Mouse (Mus musculus) left cerebral cortex, postnatal 25 days (tissue): ENCODE measurements around the gene H2al2a. TPM values are rescaled to one million over a fixed set of nuclear protein-coding genes. Genes with fewer than 3 reads are reported as not detected.

Source experiments
- DNase-seq, 2 experiments: peaks; one replicate each; pipeline ENCODE4 v3.0.0; 2022; ENCODE audit warnings: low spot score in 2 of 2, mixed read lengths in 1 of 2
- intact Hi-C: fragments of 180-260 bp; cut with DNase I; formaldehyde crosslinking; loops from one replicate; pipeline ENCODE4 v1.15.1; 2025
- total RNA-seq, 2 experiments: library from RNA; stranded (reverse); gene quantifications; 2 replicates each; pipeline ENCODE4 v1.2.3; 2021

The H2al2a gene
- total RNA-seq, 2 experiments from 2014 or later = not detected

GRCm38 (mm10) chr2:18029656-18030055, 32.9 kb upstream of the H2al2a start:
- intact Hi-C loops = loop anchor here (1.0 to 10.0 kb wide), 8 partner anchors 18 to 1245 kb away; partner anchors contain the start of genes Dnajc1 and Spag6
- no peak for DNase-seq

- DNase-seq = peak; percentile 84 to 85
- intact Hi-C loops = loop anchor here (1.0 to 10.0 kb wide), 8 partner anchors 19 to 1246 kb away; partner anchors contain the start of genes Dnajc1 and Spag6
Measured at GRCm38 (mm10) chr2:18028140-18029021, 31.6 kb upstream of the H2al2a start.

DNA sequence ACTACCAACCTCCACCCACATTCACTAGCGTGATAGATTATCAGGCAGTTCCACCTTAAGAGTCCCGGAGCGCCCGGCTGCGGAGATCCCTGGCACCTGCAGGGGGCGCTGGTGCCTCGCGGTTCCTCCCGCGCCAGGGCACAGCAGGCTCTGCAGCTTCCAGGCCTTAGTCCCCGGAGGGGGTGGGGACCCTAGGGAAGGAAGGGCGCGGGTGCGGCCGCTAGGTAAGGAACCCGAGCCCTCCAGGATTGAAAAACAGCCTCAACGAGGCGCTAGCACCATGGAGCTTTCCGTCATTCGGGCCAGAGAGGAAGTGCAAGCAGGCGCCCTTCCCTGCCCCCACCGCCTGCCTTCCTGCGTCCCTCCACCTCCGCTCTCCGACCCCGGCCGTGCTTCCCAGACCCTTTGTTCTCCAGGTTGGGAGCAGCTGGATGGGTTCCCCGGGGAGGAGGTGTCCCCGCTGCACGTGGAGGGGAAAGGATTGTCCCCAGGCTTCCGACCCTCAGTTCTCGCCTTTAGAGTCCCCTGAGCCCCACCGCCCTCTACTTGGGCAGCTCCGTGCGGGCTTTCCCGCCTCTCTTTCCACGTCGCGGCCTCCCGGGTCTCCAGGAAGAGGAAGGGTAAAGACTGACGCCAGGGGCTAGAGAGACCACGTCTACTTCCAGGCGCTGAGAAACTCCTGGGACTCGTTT, 30.8 kb upstream of the H2al2a start:
- intact Hi-C loops = loop anchor here (1.0 to 10.0 kb wide), 9 partner anchors 29 to 1247 kb away; partner anchors contain the start of genes Dnajc1 and Spag6
- DNase-seq = peak; percentile 93 to 96

GRCm38 (mm10) chr2:18026116-18026947, 29.6 kb upstream of the H2al2a start:
- DNase-seq = peak in 1 of 2 experiments; percentile 57
- intact Hi-C loops = loop anchor here (2.0 to 10.0 kb wide), 7 partner anchors 38 to 1248 kb away; partner anchors contain the start of genes Dnajc1 and Spag6

GRCm38 (mm10) chr2:18025781-18026115, 29.0 kb upstream of the H2al2a start:
- DNase-seq = no peak
- intact Hi-C loops = loop anchor here (2.0 to 10.0 kb wide), 8 partner anchors 39 to 1249 kb away; partner anchors contain the start of genes Bmi1, Dnajc1 and Spag6

DNA sequence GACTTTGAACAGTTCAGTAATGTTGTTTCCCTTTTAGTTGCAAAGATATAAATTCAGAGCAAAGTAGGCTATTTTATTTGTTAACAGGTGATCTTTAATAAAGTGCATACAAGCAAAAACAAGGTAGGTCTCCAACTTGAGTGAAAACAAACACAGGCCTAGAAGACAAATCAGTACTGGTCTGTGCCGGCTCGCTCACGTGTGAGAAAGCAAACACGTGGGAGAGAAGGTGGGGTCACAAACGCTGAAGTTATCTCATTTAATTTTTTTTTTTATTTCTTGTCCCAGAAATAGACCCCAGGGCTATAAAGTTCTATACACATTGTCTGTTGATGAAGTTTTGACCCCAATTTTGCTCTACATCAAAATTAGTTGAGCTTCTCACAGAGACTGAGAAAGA, 28.4 kb upstream of the H2al2a start:
- intact Hi-C loops = loop anchor here (2.0 to 10.0 kb wide), 7 partner anchors 317 to 1250 kb away; partner anchors contain the start of genes Bmi1, Dnajc1 and Spag6

GRCm38 (mm10) chr2:18022886-18023285, 26.1 kb upstream of the H2al2a start:
- intact Hi-C loops = loop anchor here (10.0 kb wide), 3 partner anchors 582 to 1252 kb away; no protein-coding TSS in a partner anchor
- no peak for DNase-seq

More for the DNA sequence above, 28.4 kb upstream of the H2al2a start:
- no peak for DNase-seq

DNA sequence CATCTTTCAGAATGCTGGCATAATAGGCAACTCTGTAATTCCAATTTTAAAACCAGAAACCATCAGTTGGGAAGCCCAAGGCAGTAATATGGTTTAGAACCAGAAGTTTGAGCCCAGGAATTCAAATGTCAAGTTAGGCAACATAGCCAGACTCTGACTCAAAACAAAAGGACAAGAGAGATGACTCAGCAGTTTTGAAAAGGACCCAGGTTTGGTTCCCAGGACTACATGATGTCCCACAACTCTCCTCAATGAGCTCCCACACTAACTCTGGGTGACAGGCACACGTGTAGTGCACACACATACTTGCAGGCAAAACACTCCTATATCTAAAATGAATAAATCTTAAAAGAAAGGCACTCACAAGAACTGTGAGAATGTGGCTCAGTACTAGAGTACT, 22.4 kb upstream of the H2al2a start:
- DNase-seq = no peak
- intact Hi-C loops = no loop called here

DNA sequence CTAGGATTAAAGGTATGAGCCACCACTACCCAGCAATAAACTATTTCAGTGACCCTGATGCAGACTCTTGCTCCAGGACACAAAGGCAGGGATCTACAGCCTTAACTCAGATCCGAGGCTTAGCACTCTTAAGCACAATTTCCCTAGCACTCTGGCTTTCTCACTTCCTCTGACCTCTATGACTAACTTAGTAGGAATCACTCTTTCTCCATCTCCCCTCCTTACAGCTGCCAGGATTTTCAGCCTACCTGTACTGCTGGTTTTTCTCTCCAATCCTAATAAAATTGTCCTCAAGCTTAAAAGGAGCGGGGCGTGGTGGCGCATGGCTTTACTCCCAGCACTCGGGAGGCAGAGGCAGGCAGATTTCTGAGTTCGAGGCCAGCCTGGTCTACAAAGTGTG, 20.6 kb upstream of the H2al2a start:
- intact Hi-C loops = no loop called here
- DNase-seq = no peak

GRCm38 (mm10) chr2:18016639-18017038, 19.9 kb upstream of the H2al2a start:
- intact Hi-C loops = no loop called here

GRCm38 (mm10) chr2:18015581-18015980, 18.8 kb upstream of the H2al2a start:
- intact Hi-C loops = no loop called here
- no peak for DNase-seq

More at GRCm38 (mm10) chr2:18016639-18017038, 19.9 kb upstream of the H2al2a start:
- no peak for DNase-seq

DNA sequence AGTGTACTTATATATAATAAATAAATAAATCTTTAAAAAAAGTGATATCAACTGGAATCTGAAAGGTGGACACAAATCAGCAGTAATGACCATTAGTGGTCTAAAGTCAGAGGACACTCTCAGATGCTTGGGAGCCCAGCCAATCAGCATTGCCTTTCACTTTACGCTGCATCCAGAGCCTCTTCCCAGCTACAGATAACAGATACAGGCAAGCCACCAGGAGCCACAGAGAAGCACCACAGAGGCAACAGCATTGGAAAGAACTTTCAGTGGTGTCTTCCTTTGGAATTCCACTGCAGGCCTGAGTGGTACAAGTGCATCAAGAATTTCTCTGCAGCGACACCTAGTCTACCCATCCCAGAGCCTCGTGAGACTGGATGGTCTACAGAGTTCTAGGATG, 16.1 kb upstream of the H2al2a start:
- no peak for DNase-seq
- intact Hi-C loops = no loop called here

- DNase-seq = peak in 1 of 2 experiments; percentile 33
- intact Hi-C loops = no loop called here
Measured at GRCm38 (mm10) chr2:18011226-18011625, 14.5 kb upstream of the H2al2a start.

DNA sequence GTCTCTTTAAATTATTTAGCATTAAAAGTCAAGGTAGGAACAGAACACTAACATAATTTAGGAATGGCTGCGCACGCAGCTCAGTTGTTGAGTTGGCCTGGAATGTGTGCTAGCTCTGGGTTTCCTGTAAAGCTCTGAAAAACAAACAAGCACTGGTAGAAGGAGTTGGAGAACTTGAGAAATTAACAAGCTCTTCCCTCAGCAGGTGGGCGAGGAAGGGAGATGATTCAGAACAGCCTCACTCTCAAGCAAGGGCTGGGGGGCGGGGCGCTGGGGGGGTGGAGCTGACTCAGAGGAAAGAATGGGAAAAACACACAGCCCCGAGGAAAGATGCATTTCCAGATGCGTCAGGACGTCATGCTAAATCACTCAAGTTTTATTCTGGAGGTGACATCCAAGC, 8.4 kb upstream of the H2al2a start:
- DNase-seq = peak; percentile 1 to 73
- intact Hi-C loops = no loop called here

DNA sequence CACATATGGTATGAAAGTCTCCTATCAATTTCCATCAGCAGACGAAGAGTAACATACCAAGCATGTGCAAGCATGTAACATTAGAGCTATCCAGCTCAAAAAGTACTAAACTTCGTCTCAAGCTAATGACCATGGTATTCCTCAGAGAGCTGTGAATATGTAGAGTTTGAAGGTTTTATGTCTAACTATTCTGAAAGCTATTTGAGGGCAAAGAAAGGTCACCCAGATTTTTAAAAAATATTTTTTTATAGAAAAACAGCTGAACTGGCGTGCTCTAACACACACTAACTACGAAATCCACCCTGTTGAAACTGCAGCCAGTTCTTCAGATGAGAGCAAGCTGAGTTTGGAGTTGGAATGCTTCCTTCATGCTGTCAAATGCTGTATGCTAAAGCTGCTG, 7.5 kb upstream of the H2al2a start:
- DNase-seq = no peak
- intact Hi-C loops = no loop called here

DNA sequence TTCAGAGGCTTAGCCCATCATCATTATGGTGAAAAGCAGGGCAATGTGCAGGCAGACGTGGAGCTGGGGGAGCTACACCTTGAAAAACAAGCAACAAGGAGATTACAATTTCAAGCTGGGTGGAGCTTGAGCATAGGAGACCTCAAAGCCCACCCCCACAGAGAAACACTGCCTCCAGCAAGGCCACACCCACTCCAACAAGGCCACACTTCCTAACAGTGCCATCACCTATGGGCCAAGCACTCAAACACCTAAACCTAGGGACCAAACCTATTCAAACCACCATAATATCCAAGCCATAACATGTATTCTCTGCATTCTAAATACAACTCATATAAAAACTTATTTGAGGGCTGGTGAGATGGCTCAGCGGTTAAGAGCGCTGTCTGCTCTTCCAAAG, 5.5 kb upstream of the H2al2a start:
- intact Hi-C loops = no loop called here
- DNase-seq = no peak

DNA sequence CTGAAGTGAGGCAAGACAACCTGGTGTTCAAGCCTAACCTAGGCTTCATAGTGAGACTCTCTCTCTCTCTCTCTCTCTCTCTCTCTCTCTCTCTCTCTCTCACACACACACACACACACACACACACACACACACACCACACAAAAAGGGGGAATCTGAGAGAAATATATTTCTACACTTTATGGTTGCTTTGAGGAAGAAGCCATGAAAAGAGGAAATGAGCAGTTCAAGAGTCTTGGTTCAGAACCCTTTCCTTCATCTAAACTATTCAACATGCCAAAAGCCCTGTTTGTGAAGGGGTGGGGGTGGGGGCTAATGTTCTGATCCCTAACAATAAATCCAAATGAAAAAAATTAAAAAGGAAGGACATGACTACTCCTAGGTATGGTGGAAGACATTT, 7.2 kb downstream of the H2al2a start:
- DNase-seq = no peak
- intact Hi-C loops = loop anchor here (5.0 kb wide), 1 partner anchor 42 kb away; no protein-coding TSS in a partner anchor

- no peak for DNase-seq
- intact Hi-C loops = loop anchor here (5.0 kb wide), 1 partner anchor 42 kb away; no protein-coding TSS in a partner anchor
Measured at GRCm38 (mm10) chr2:17989115-17989514, 7.6 kb downstream of the H2al2a start.

GRCm38 (mm10) chr2:17986694-17987093, 10.1 kb downstream of the H2al2a start:
- DNase-seq = no peak
- intact Hi-C loops = loop anchor here (5.0 kb wide), 1 partner anchor 39 kb away; no protein-coding TSS in a partner anchor
